Mouse (Mus musculus): ENCODE results near the gene Hp1bp3. TPM values are rescaled to one million over a fixed set of nuclear protein-coding genes. Genes with fewer than 3 reads are reported as not detected.
A peak's percentile ranks its signal among the peaks of the same experiment; 100 is the strongest.

Gene Hp1bp3
- 156 and 165 TPM in 2 replicates for polyA plus RNA-seq (2012; rRNA removed)

- TF ChIP-seq POLR2A (IDR thresholded peaks at IDR 0.05; ENCODE audit: extremely low read depth, insufficient read depth, low read length) (peak; percentile 73), CTCF (IDR thresholded peaks at IDR 0.05; ENCODE audit: extremely low read depth, insufficient read depth, low read length) (no peak)
- H3K4me1 ChIP-seq (ENCODE audit: control insufficient read depth, insufficient read depth, low read length) = peaks cover 7% of the 10 kb centered on the region
These were observed at the start of gene Hp1bp3 for GRCm38 (mm10) chr4:138216200-138216890. Hp1bp3 (plus strand) TSS chr4:138216296.

GRCm38 (mm10) chr4:138166519-138166918 is 49.6 kb upstream of the Hp1bp3 start:
- Histone ChIP-seq H3K27ac (ENCODE audit: insufficient read depth, low read length) (no peak overlapping the region), H3K4me3 (ENCODE audit: insufficient read depth, low read length) (no peak overlapping the region), H3K4me1 (ENCODE audit: control insufficient read depth, insufficient read depth, low read length) (peaks cover 7% of the 10 kb centered on the region)
- no peak for TF ChIP-seq POLR2A (IDR thresholded peaks at IDR 0.05; ENCODE audit: extremely low read depth, insufficient read depth, low read length)
- no peak for TF ChIP-seq CTCF (IDR thresholded peaks at IDR 0.05; ENCODE audit: extremely low read depth, insufficient read depth, low read length)

More at GRCm38 (mm10) chr4:138216200-138216890, at the start of gene Hp1bp3:
- H3K27ac ChIP-seq (ENCODE audit: insufficient read depth, low read length) = peak within 1 kb of the TSS; percentile 99
- H3K4me3 ChIP-seq (ENCODE audit: insufficient read depth, low read length) = peak within 1 kb of the TSS; percentile 69

GRCm38 (mm10) chr4:138168162-138168561 is 47.9 kb upstream of the Hp1bp3 start:
- Histone ChIP-seq H3K4me3 (ENCODE audit: insufficient read depth, low read length) (no peak overlapping the region), H3K27ac (ENCODE audit: insufficient read depth, low read length) (no peak overlapping the region), H3K4me1 (ENCODE audit: control insufficient read depth, insufficient read depth, low read length) (peaks cover 7% of the 10 kb centered on the region)
- TF ChIP-seq CTCF (IDR thresholded peaks at IDR 0.05; ENCODE audit: extremely low read depth, insufficient read depth, low read length) (no peak), POLR2A (IDR thresholded peaks at IDR 0.05; ENCODE audit: extremely low read depth, insufficient read depth, low read length) (no peak)

GRCm38 (mm10) chr4:138169420-138169819 is 46.7 kb upstream of the Hp1bp3 start:
- peaks cover under 1% of the 10 kb centered on the region; the same call in 1 of the 2 replicates for H3K4me1 ChIP-seq (ENCODE audit: control insufficient read depth, insufficient read depth, low read length)
- no peak overlapping the region for H3K4me3 ChIP-seq (ENCODE audit: insufficient read depth, low read length)
- no peak overlapping the region for H3K27ac ChIP-seq (ENCODE audit: insufficient read depth, low read length)
- TF ChIP-seq POLR2A (IDR thresholded peaks at IDR 0.05; ENCODE audit: extremely low read depth, insufficient read depth, low read length) (no peak), CTCF (IDR thresholded peaks at IDR 0.05; ENCODE audit: extremely low read depth, insufficient read depth, low read length) (no peak)

- Histone ChIP-seq H3K27ac (ENCODE audit: insufficient read depth, low read length) (no peak overlapping the region), H3K4me1 (ENCODE audit: control insufficient read depth, insufficient read depth, low read length) (no peaks in the 10 kb centered on the region; the same call in 1 of the 2 replicates), H3K4me3 (ENCODE audit: insufficient read depth, low read length) (no peak overlapping the region)
- no peak for TF ChIP-seq POLR2A (IDR thresholded peaks at IDR 0.05; ENCODE audit: extremely low read depth, insufficient read depth, low read length)
- no peak for TF ChIP-seq CTCF (IDR thresholded peaks at IDR 0.05; ENCODE audit: extremely low read depth, insufficient read depth, low read length)
These were observed 43.4 kb upstream of the Hp1bp3 start for GRCm38 (mm10) chr4:138172686-138173085.

- H3K4me3 ChIP-seq (ENCODE audit: insufficient read depth, low read length) = no peak overlapping the region
- peaks cover 5% of the 10 kb centered on the region for H3K4me1 ChIP-seq (ENCODE audit: control insufficient read depth, insufficient read depth, low read length)
- no peak overlapping the region for H3K27ac ChIP-seq (ENCODE audit: insufficient read depth, low read length)
- TF ChIP-seq CTCF (IDR thresholded peaks at IDR 0.05; ENCODE audit: extremely low read depth, insufficient read depth, low read length) = no peak
These were observed 36.7 kb upstream of the Hp1bp3 start for GRCm38 (mm10) chr4:138179391-138179790.

- peak overlapping the region; percentile 21; the same call in 1 of the 2 replicates for H3K27ac ChIP-seq (ENCODE audit: insufficient read depth, low read length)
These were observed 35.4 kb upstream of the Hp1bp3 start for GRCm38 (mm10) chr4:138180719-138181118.

GRCm38 (mm10) chr4:138184056-138184455 is 32.0 kb upstream of the Hp1bp3 start:
- no peak overlapping the region for H3K4me3 ChIP-seq (ENCODE audit: insufficient read depth, low read length)

More at GRCm38 (mm10) chr4:138180719-138181118, 35.4 kb upstream of the Hp1bp3 start:
- Histone ChIP-seq H3K4me3 (ENCODE audit: insufficient read depth, low read length) (no peak overlapping the region), H3K4me1 (ENCODE audit: control insufficient read depth, insufficient read depth, low read length) (peaks cover 5% of the 10 kb centered on the region)
- TF ChIP-seq POLR2A (IDR thresholded peaks at IDR 0.05; ENCODE audit: extremely low read depth, insufficient read depth, low read length) = no peak
- TF ChIP-seq CTCF (IDR thresholded peaks at IDR 0.05; ENCODE audit: extremely low read depth, insufficient read depth, low read length) = no peak

GRCm38 (mm10) chr4:138184573-138184981 is 31.5 kb upstream of the Hp1bp3 start:
- no peak overlapping the region for H3K27ac ChIP-seq (ENCODE audit: insufficient read depth, low read length)
- TF ChIP-seq CTCF (IDR thresholded peaks at IDR 0.05; ENCODE audit: extremely low read depth, insufficient read depth, low read length) = no peak
- TF ChIP-seq POLR2A (IDR thresholded peaks at IDR 0.05; ENCODE audit: extremely low read depth, insufficient read depth, low read length) = no peak
- H3K4me1 ChIP-seq (ENCODE audit: control insufficient read depth, insufficient read depth, low read length) = peaks cover 6% of the 10 kb centered on the region
- no peak overlapping the region for H3K4me3 ChIP-seq (ENCODE audit: insufficient read depth, low read length)

More at GRCm38 (mm10) chr4:138184056-138184455, 32.0 kb upstream of the Hp1bp3 start:
- H3K27ac ChIP-seq (ENCODE audit: insufficient read depth, low read length) = no peak overlapping the region
- no peak for TF ChIP-seq POLR2A (IDR thresholded peaks at IDR 0.05; ENCODE audit: extremely low read depth, insufficient read depth, low read length)
- no peak for TF ChIP-seq CTCF (IDR thresholded peaks at IDR 0.05; ENCODE audit: extremely low read depth, insufficient read depth, low read length)
- peaks cover 6% of the 10 kb centered on the region for H3K4me1 ChIP-seq (ENCODE audit: control insufficient read depth, insufficient read depth, low read length)

- no peak for TF ChIP-seq POLR2A (IDR thresholded peaks at IDR 0.05; ENCODE audit: extremely low read depth, insufficient read depth, low read length)
- no peak for TF ChIP-seq CTCF (IDR thresholded peaks at IDR 0.05; ENCODE audit: extremely low read depth, insufficient read depth, low read length)
- Histone ChIP-seq H3K27ac (ENCODE audit: insufficient read depth, low read length) (no peak overlapping the region), H3K4me1 (ENCODE audit: control insufficient read depth, insufficient read depth, low read length) (peaks cover 1% of the 10 kb centered on the region; the same call in 1 of the 2 replicates), H3K4me3 (ENCODE audit: insufficient read depth, low read length) (no peak overlapping the region)
These were observed 30.1 kb upstream of the Hp1bp3 start for GRCm38 (mm10) chr4:138185961-138186360.
